Comparison of ENCODE assay signal across 8 mouse cellular contexts in genomic region chr16:11909035-11909591, GRCm38 (mm10). TPM values are rescaled to one million over a fixed set of nuclear protein-coding genes. Genes with fewer than 3 reads are reported as not detected.
A peak's percentile ranks its signal among the peaks of the same experiment; 100 is the strongest.
DNase-seq lines count a peak whose midpoint lies in the region; ATAC-seq lines count a peak whose summit lies in the region.

Gene Cpped1 (minus strand): TSS chr16:11909445.

- H3K36me3 ChIP-seq in heart, embryonic 13.5 days, result no peaks in the 10 kb centered on the region
- no peaks in the 10 kb centered on the region for H3K36me3 ChIP-seq in liver, embryonic 13.5 days
- H3K36me3 ChIP-seq in stomach, embryonic 16.5 days (ENCODE audit: control insufficient read depth, insufficient read depth, low read length), result no peaks in the 10 kb centered on the region

- ATAC-seq in heart, embryonic 13.5 days (ENCODE audit: extremely low read depth, insufficient number of reproducible peaks, low FRiP score, low TSS enrichment), result peak; percentile 86
- peak; percentile 96 for ATAC-seq in liver, embryonic 13.5 days (ENCODE audit: low read depth)
- peak; percentile 96 for ATAC-seq in stomach, embryonic 16.5 days (ENCODE audit: insufficient read depth, low FRiP score)

- WGBS in heart, embryonic 13.5 days, result under 1% methylated on average over 32 of the region's 32 CpGs
- WGBS in liver, embryonic 13.5 days (ENCODE audit: insufficient replicate concordance), result 1% methylated on average over 32 of the region's 32 CpGs
- WGBS in stomach, embryonic 16.5 days, result under 1% methylated on average over 32 of the region's 32 CpGs

- peaks cover 3% of the 10 kb centered on the region; the same call in 1 of the 2 replicates for H3K4me1 ChIP-seq in brown adipose tissue, adult 24 weeks (ENCODE audit: control insufficient read depth, insufficient read depth, insufficient read length, low read length)
- H3K4me1 ChIP-seq in heart, embryonic 13.5 days, result peaks cover 13% of the 10 kb centered on the region
- H3K4me1 ChIP-seq in liver, embryonic 13.5 days (replicated peaks), result peaks cover 15% of the 10 kb centered on the region
- 0 out of 2 replicates have a peak, but pooled peaks cover 2% of the 10 kb centered on the region for H3K4me1 ChIP-seq in stomach, embryonic 16.5 days (ENCODE audit: control insufficient read depth, insufficient read depth, low read length)

- peak within 1 kb of the TSS; percentile 87 for H3K9ac ChIP-seq in heart, embryonic 13.5 days
- H3K9ac ChIP-seq in liver, embryonic 13.5 days, result peak within 1 kb of the TSS; percentile 83
- H3K9ac ChIP-seq in stomach, embryonic 16.5 days (ENCODE audit: low read length), result peak within 1 kb of the TSS; percentile 84

- H3K27me3 ChIP-seq in heart, embryonic 13.5 days (replicated peaks), result peaks cover 4% of the 10 kb centered on the region; the same call in 1 of the 2 replicates
- 0 out of 2 replicates have a peak, but pooled peaks cover 3% of the 10 kb centered on the region for H3K27me3 ChIP-seq in liver, embryonic 13.5 days
- no peaks in the 10 kb centered on the region for H3K27me3 ChIP-seq in stomach, embryonic 16.5 days (ENCODE audit: control insufficient read depth, insufficient read depth, low read length)

- no peaks in the 10 kb centered on the region for H3K9me3 ChIP-seq in heart, embryonic 13.5 days
- no peaks in the 10 kb centered on the region for H3K9me3 ChIP-seq in liver, embryonic 13.5 days (replicated peaks)
- H3K9me3 ChIP-seq in stomach, embryonic 16.5 days (replicated peaks; ENCODE audit: control insufficient read depth, low read length), result no peaks in the 10 kb centered on the region

- peak within 1 kb of the TSS; percentile 87 for H3K4me3 ChIP-seq in brown adipose tissue, adult 24 weeks (ENCODE audit: insufficient read depth, low read depth, low read length)
- H3K4me3 ChIP-seq in heart, embryonic 13.5 days, result peak within 1 kb of the TSS; percentile 70
- H3K4me3 ChIP-seq in liver, embryonic 13.5 days (replicated peaks), result peak within 1 kb of the TSS; percentile 79
- H3K4me3 ChIP-seq in stomach, embryonic 16.5 days (replicated peaks; ENCODE audit: low read length), result peak within 1 kb of the TSS; percentile 70

- DNase-seq in CD4-positive, CD25-positive, alpha-beta regulatory T cell, adult 2 months (ENCODE audit: low read depth, low spot score), result peak; percentile 90
- peak; percentile 19 for DNase-seq in fat pad, adult 2 months (ENCODE audit: extremely low read depth, low read depth, low spot score)
- DNase-seq in kidney, postnatal 14 days, result peak; percentile 94
- DNase-seq in liver, embryonic 13.5 days, result peak; percentile 80
- peak; percentile 90 for DNase-seq in neural tube, embryonic 10.5 days (ENCODE audit: extremely low spot score, low spot score)

- peak within 1 kb of the TSS; percentile 87 for H3K27ac ChIP-seq in brown adipose tissue, adult 24 weeks (replicated peaks; ENCODE audit: low read depth, low read length)
- H3K27ac ChIP-seq in heart, embryonic 13.5 days (replicated peaks), result peak within 1 kb of the TSS; percentile 90
- peak within 1 kb of the TSS; percentile 79 for H3K27ac ChIP-seq in liver, embryonic 13.5 days
- H3K27ac ChIP-seq in stomach, embryonic 16.5 days (ENCODE audit: low read length), result peak within 1 kb of the TSS; percentile 84

- peak within 1 kb of the TSS; percentile 77 for H3K4me2 ChIP-seq in heart, embryonic 13.5 days
- peak within 1 kb of the TSS; percentile 79 for H3K4me2 ChIP-seq in liver, embryonic 13.5 days
- peak within 1 kb of the TSS; percentile 75 for H3K4me2 ChIP-seq in stomach, embryonic 16.5 days (ENCODE audit: low read depth, low read length)

RNA-seq across cellular contexts. Expression of gene Cpped1, which starts in this region (rescaled TPM):
- 57.6 and 71.6 TPM in 2 replicates for polyA plus RNA-seq in brown adipose tissue, adult 24 weeks (2012; ENCODE audit: insufficient read depth, insufficient read length, missing spikeins)
- 29.1 and 31.0 TPM in 2 replicates for polyA plus RNA-seq in heart, embryonic 13.5 days (2015; fragmentation: Nextera tagmentation; extraction: Ambion mirVana)
- polyA plus RNA-seq in liver, embryonic 13.5 days (2015; fragmentation: Nextera tagmentation; extraction: Ambion mirVana), result 9.8 and 12.8 TPM in 2 replicates
- polyA plus RNA-seq in stomach, embryonic 16.5 days (2015; fragmentation: Nextera tagmentation; extraction: Ambion mirVana), result 22.2 and 25.6 TPM in 2 replicates

Comparison
In these comparisons a context has a peak if more than half of its experiments do, and no peak if none do; other contexts are left out.
1. Peak in every context shown above with its lines: DNase-seq, ATAC-seq, H3K4me3 ChIP-seq and H3K27ac ChIP-seq.
2. DNase-seq: peak in every context shown above with its lines; median percentile 94 in kidney, postnatal 14 days; 90 in CD4-positive, CD25-positive, alpha-beta regulatory T cell, adult 2 months; 90 in neural tube, embryonic 10.5 days; 80 in liver, embryonic 13.5 days; 19 in fat pad, adult 2 months.